Mouse (Mus musculus) hindlimb bud, embryonic 11.5 days (tissue): ENCODE data around the gene Lgr4.

Experiments used
- DNase-seq: peaks from one replicate; pipeline ENCODE4 v3.0.0-alpha.2; 2012; ENCODE audit warnings: low read depth, low spot score; ENCODE audit errors: extremely low spot score

The Lgr4 gene

DNA sequence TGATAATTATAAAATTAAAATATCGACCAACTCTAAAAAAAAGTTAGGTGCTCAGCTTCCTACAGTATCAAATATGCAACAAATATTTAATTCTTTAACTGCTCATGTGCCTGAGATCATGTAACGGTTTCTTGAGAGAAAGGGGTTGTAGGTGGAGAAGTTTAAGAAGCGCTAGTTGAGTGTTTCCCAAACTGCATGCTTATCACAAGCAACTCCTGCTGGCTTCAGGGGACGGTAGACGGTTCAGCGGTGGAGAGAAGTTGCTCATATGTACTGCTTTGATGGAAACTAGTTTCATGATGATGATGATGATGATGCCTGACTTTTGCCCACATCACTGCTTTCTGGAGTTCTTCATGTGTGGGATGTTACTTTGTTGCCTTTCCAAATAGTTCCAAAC lies 29.0 kb downstream of the Lgr4 start:
- DNase-seq: no peak

GRCm38 (mm10) chr2:109949519-109949918 lies 32.1 kb downstream of the Lgr4 start:
- DNase-seq: no peak

DNA sequence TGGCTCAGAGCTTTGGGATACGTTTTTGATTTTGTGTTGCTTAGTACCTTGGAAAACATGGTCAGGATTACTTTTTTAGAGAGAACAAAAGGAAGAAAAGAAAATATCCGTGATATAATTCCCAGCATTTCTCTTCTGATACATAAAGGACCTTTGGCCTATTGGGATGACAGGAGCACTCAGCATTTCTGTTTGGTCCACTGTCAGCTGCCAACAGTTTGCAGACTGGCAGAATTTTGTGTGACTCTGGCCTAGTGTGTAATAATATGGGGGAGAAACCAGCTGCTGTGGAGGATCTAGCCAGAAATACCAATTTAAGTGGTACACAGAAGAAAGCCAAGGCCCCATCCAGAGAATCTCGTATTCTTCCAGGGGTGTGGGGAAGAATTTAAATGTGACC lies 32.9 kb downstream of the Lgr4 start:
- DNase-seq: no peak

GRCm38 (mm10) chr2:109951050-109951449 lies 33.6 kb downstream of the Lgr4 start:
- DNase-seq: no peak

- no peak for DNase-seq
These were observed 35.7 kb downstream of the Lgr4 start for GRCm38 (mm10) chr2:109953048-109953717.

- no peak for DNase-seq
These were observed 36.4 kb downstream of the Lgr4 start for GRCm38 (mm10) chr2:109953893-109954292.

GRCm38 (mm10) chr2:109955060-109955459 lies 37.6 kb downstream of the Lgr4 start:
- DNase-seq: no peak

- no peak for DNase-seq
These were observed 38.5 kb downstream of the Lgr4 start for GRCm38 (mm10) chr2:109955910-109956309.

GRCm38 (mm10) chr2:109956785-109957184 lies 39.3 kb downstream of the Lgr4 start:
- no peak for DNase-seq

- DNase-seq: no peak
These were observed 41.4 kb downstream of the Lgr4 start for GRCm38 (mm10) chr2:109958692-109959406.

DNA sequence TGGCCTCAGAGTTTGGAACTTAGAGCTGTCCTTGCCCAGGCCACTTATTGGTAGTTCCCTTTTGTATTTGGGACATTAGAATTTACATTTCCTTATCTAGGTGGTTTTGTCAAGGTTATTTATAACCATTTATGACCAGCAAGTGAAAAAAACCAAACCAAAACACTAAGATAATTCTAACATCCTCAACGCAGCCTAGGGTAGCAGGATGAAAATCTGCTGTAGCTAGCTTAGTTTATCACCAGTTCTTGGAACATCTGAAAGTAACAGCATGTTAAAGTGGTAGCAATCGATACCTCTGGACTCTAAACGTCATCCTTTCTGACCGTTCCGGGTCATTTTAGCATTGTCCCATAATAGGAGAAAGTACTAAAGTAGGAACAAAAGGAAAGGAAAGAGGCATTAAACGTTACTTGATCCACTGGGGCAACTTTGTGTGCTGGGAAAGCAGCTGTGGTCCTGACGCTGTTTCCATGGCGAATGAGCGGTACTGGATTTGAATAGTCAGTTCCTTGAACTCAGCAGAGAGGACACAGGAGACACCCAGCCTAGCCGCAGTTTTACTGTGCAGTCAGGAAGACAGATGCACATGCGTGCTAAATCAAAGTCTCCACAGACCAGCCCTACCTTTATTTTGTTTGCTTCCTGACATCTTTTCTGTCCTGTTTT lies 42.1 kb downstream of the Lgr4 start:
- no peak for DNase-seq

DNA sequence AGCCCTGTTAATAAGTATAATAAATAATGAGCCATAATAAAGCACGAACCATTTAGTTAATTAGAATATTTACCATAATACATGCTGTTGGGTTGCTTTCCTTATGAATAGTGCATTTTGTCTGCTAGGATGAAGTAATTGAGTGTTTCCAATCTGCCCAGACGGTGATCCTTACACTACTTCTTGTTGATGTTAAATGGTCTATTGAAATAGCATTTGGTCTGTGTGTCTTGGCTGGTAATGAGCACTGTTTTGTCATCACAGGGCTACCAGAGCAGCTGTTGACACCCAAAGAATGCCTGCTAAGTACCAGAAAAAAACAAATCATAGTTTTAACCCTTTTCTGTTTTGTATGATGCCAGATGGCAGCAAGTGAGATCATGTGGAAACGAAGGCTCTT lies 42.8 kb downstream of the Lgr4 start:
- no peak for DNase-seq

- DNase-seq: no peak
These were observed 43.7 kb downstream of the Lgr4 start for GRCm38 (mm10) chr2:109961174-109961573.

DNA sequence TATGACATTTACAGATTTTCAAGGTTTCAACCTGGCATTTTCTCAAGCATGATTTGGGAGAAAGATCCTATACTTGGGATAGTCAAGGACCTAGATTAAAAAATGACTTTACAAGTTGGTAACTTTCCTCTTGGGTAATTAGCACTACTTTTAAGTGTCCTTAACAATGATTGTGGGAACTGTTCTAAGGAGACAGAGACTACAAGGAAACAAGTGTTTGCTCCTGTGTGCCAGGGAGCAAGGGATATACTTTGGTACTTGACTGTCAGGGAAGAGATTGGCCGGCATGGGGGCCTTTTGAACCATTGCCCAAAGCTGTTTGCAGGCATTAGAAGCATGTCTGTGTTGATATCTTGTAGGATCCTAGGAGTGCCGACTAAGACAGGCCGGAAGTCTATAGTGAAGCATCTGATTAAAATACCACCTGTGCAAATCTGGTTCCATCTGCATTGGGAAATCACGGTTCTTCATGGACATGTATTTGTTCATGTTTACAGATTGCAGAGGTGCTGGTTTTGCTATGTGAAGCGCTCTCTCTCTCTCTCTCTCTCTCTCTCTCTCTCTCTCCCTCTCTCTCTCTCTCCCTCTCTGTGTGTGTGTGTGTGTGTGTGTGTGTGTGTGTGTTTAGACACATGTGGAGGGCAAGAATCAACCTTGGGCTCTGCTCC lies 46.3 kb downstream of the Lgr4 start:
- no peak for DNase-seq

- no peak for DNase-seq
These were observed 48.4 kb downstream of the Lgr4 start for GRCm38 (mm10) chr2:109965753-109966420.

- no peak for DNase-seq
These were observed 49.4 kb downstream of the Lgr4 start for GRCm38 (mm10) chr2:109966863-109967262.

DNA sequence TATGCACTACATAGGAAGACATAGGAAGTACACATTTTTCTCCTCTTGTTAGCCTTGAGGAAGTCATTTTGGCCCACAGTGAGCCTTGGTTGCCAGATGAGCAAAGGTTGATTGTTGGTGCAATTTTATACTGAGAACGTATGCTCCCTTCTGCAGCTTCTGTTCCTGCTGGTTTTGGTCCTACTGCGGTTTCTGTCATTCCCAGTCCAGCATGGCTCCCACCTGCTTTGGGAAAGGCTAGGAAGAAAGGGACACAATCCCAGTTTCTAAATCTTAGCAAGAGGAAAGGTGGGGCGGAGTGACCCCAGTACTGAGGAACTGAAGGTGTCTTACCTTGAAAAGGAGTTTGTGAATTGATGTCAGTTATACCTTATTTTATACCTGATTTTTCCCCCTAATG lies 51.9 kb downstream of the Lgr4 start:
- no peak for DNase-seq

GRCm38 (mm10) chr2:109969926-109970532 lies 52.6 kb downstream of the Lgr4 start:
- no peak for DNase-seq

GRCm38 (mm10) chr2:109970744-109971410 lies 53.4 kb downstream of the Lgr4 start:
- no peak for DNase-seq

- DNase-seq: no peak
These were observed 54.9 kb downstream of the Lgr4 start for GRCm38 (mm10) chr2:109972310-109972709.
